Mouse (Mus musculus) adrenal gland, postnatal 4 days (tissue): Measurements from ENCODE around the gene Exosc6. TPM values are rescaled to one million over a fixed set of nuclear protein-coding genes. Genes with fewer than 3 reads are reported as not detected.
"Not testable (repeated sequence)": the region's sequence is repeated elsewhere in the genome, so short reads cannot be mapped to it uniquely, and the experiment has no call there.

Experiments
- DNase-seq, 2 experiments: peaks; one replicate each; pipeline ENCODE4 v3.0.0; 2021 to 2022; ENCODE audit warnings: low spot score in 2 of 2, mixed read lengths in 2 of 2
- long read RNA-seq, 2 experiments: library from polyadenylated mRNA; stranded (forward); transcript quantifications; one replicate each; pipeline ENCODE4 v2.0.0; 2021
- total RNA-seq, 2 experiments: library from RNA; stranded (reverse); gene quantifications; 2 replicates each; pipeline ENCODE4 v1.2.3; 2021

Exosc6 gene
- total RNA-seq, result not detected
- long read RNA-seq, experiment 1, transcript Exosc6-201 (1 exons, 1,326 nt), result major isoform, 43 of 43 reads
- long read RNA-seq, experiment 1, partial matches to known transcripts, result 0 of 43 reads
- long read RNA-seq, experiment 1, other reads (novel, unspliced or antisense), result 0 of 43 reads
- long read RNA-seq, experiment 2, transcript Exosc6-201 (1 exons, 1,326 nt), result major isoform, 44 of 44 reads
- long read RNA-seq, experiment 2, partial matches to known transcripts, result 0 of 44 reads
- long read RNA-seq, experiment 2, other reads (novel, unspliced or antisense), result 0 of 44 reads

GRCm38 (mm10) chr8:111056158-111056663, at the start of gene Exosc6:
Exosc6 (plus strand) TSS chr8:111056339.
- DNase-seq, result peak; percentile 60 to 83

- not testable (repeated sequence) for DNase-seq
Observed at GRCm38 (mm10) chr8:111010230-111010991, 45.7 kb upstream of the Exosc6 start.

GRCm38 (mm10) chr8:111026609-111027008, 29.5 kb upstream of the Exosc6 start:
- DNase-seq, result not testable (repeated sequence)

- DNase-seq, result peak; percentile 69 to 80
Observed at GRCm38 (mm10) chr8:111027391-111027937, 28.7 kb upstream of the Exosc6 start.

- no peak for DNase-seq
Observed at GRCm38 (mm10) chr8:111029589-111029988, 26.6 kb upstream of the Exosc6 start.

DNA sequence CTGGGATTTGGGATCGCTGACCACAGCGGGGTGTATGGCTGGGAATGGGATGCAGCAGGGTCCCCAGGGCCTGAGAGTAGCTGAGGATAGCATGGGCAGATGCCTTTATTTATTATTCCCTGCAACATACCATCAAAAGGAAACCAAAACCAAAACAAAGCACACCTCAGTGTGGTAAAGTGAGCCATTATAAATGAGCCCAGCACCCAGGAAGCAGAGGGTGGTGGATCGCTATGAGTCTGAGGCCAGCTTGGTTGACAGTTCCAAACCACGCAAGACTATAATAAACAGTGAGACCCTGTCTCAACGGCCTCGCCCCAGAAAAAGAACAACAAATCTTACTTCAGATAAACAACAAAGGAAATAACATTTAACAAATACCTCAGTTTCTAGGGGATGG, 26.1 kb upstream of the Exosc6 start:
- DNase-seq, result no peak

DNA sequence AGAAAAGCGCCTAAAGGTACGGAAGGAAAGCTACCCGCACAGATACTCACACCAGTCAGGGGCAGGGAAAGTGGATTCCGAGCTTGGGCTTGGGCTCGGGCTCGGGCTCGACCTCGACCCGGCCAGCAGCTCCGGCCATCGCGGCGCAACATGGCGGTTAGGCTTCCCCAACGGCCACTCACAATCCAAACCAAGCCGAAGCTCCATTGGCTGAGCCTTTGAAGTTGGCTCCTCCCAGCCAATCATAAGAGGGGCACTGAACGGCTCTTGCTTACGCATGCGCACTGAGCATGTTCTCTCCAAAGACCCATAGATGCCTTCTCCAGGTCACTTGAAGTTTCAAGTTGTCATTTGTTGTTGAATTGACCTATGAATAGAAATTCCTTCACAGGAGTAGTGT, 24.6 kb upstream of the Exosc6 start, which contains the start of gene Ddx19b:
Gene Ddx19b, minus strand, starts transcription at position 180 of the 400 bp plus-strand sequence.
- DNase-seq, result no peak

- DNase-seq, result no peak
Observed at GRCm38 (mm10) chr8:111032916-111033315, 23.2 kb upstream of the Exosc6 start, which contains the start of gene Aars. Aars (plus strand) TSS chr8:111033144.

- peak; percentile 71 to 96 for DNase-seq
Observed at GRCm38 (mm10) chr8:111033482-111034215, 22.5 kb upstream of the Exosc6 start.

DNA sequence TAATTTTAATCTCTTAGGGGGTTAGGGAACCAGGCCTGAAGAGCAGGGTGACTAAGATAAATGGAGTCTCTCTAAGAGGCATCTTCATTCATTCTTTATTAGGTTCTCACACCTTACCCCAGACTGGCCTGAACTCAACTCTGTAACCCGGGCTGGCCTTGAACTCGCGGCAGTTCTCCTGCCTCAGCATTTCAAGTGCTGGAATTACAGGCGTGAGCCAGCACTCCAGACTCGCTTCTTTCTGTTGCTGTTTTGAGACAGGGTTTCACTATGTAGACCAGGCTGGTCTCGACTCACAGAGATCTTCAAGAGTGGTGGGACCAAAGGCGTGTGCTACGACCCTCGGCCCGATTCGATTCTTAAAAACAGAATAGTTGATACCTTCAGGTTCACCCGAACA, 21.9 kb upstream of the Exosc6 start:
- DNase-seq, result no peak

- no peak for DNase-seq
Observed at GRCm38 (mm10) chr8:111036591-111036990, 19.5 kb upstream of the Exosc6 start.

- no peak for DNase-seq
Observed at GRCm38 (mm10) chr8:111042546-111042945, 13.6 kb upstream of the Exosc6 start.

- DNase-seq, result no peak
Observed at GRCm38 (mm10) chr8:111044003-111044734, 12.0 kb upstream of the Exosc6 start.

DNA sequence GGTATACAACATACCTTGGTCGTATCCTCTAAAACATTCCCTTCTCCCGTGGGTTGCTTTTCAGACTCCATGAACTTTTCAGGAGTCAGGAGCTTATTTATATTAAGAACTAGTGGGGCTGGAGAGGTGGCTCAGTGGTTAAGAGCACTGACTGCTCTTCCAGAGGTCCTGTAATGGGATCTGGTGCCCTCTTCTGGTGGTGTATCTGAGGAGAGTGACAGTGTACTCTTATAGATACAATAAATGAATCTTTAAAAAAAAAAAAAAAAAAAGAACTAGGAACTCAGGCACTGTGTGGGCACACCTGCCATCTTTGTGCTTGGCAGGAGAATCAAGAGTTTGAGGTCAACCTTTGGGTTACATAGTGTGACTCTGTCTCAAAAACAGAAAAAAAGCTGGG, 7.4 kb upstream of the Exosc6 start:
- DNase-seq, result no peak

DNA sequence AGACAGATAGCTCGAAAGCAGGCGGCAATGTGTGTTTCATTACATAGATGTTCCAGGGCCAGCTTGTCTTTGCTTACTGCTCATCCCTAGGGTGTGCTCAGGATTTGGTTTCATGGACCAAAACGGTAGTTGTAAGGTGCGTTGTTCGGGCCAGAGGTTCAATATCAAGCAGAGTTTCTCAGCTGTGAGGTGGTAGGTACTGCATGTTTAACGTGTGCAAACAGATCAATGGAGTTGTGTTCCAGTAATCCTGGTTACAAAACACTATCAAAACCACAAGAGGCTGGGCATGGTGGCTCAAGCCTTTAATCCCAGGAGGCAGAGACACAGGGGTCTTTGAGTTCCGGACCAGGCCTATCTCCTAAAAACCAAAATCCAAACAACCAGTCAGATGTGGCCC, 7.0 kb upstream of the Exosc6 start:
- no peak for DNase-seq

DNA sequence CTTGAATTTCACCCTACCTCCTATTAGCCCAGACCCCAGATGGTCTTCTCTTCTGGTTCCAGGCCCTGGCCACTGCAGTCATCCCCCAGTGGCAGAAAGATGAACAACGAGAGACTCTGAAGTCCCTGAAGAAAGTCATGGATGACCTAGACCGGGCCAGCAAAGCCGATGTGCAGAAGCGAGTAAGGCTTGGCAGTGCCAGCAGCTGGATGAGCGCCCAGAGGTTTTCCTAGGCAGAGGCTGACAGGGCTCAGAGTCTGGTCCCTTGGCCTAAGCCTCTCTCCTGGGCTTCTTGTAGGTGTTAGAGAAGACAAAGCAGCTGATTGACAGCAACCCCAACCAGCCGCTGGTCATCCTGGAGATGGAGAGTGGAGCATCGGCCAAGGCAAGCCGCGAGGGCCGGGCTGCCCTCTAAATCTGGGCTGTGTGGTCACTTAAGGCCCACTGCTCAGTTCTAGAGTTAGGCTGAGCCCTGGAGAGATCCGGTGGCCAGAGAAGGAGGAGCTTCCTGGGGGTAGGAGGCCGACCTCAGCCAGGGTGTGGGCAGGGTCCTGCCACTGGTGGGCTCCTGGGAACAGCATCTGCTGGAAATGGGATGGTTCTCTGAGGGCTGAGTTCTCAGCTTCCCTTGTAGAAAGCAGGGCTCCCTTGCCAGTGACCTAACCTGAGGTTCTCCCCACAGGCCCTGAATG, 2.2 kb upstream of the Exosc6 start:
- no peak for DNase-seq

DNA sequence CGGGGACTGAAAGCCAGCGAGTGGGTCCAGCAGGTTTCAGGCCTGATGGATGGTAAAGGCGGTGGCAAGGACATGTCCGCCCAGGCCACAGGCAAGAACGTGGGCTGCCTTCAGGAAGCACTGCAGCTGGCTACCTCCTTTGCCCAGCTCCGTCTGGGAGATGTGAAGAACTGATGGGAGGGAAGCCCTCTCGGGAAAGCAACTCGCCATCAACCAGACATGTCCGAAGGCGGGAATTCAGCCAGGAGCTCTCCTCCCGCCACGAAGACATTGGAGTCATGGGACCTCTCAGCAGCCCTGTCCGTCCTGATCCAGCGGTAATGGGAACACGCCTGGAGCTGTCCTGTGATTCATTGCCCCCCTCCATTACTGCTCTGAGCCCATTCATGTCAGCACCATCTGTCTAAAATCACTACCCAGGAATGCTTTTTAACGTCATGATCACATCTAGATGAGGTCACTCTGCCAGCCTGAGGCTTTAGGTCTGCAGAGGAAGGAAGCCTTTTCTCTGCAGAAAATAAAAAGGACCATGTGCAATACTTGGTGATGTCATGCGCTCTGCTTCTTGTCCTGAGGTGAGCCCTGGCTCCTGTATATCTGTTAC, 1.0 kb upstream of the Exosc6 start:
- DNase-seq, result no peak

- no peak for DNase-seq
Observed at GRCm38 (mm10) chr8:111055661-111056060, 478 bp upstream of the Exosc6 start.

- DNase-seq, result no peak
Observed at GRCm38 (mm10) chr8:111056691-111057293, 653 bp downstream of the Exosc6 start.
